Mouse (Mus musculus) heart, embryonic 16.5 days (tissue): Measurements from ENCODE around the gene Prkcz. TPM values are rescaled to one million over a fixed set of nuclear protein-coding genes. Genes with fewer than 3 reads are reported as not detected.

ENCODE experiments used
- ATAC-seq: fragments of 200-750 bp; cut with Nextera tagmentation; replicated peaks from 2 replicates; pipeline ENCODE4 v1.8.0; 2017; ENCODE audit warnings: moderate number of reproducible peaks; ENCODE audit not compliant: insufficient read depth, low FRiP score; ENCODE audit errors: extremely low read depth
- H3K27ac ChIP-seq: fragments of 300-500 bp; sonication (generic); 2 replicates; pipeline ENCODE4 v1.5.1; 2014; ENCODE audit warnings: mild to moderate bottlenecking, low read length, control low read depth, moderate library complexity
- H3K27me3 ChIP-seq: fragments of 300-500 bp; sonication (generic); 2 replicates; pipeline ENCODE4 v1.6.1; 2014; ENCODE audit warnings: low read length, mixed read lengths; ENCODE audit not compliant: control insufficient read depth, insufficient read depth
- H3K36me3 ChIP-seq: fragments of 300-500 bp; sonication (generic); 2 replicates; pipeline ENCODE4 v1.6.1; 2014; ENCODE audit not compliant: control insufficient read depth, insufficient read depth
- H3K4me1 ChIP-seq: fragments of 300-500 bp; sonication (generic); 2 replicates; pipeline ENCODE4 v1.6.1; 2014; ENCODE audit warnings: low read length, mixed read lengths; ENCODE audit not compliant: control insufficient read depth, insufficient read depth
- H3K4me2 ChIP-seq: fragments of 300-500 bp; sonication (generic); 2 replicates; pipeline ENCODE4 v1.6.1; 2014; ENCODE audit warnings: low read depth, mild to moderate bottlenecking, control low read depth, low read length
- H3K4me3 ChIP-seq: fragments of 300-500 bp; sonication (generic); 2 replicates; pipeline ENCODE4 v1.5.1; 2014; ENCODE audit warnings: mild to moderate bottlenecking, control low read depth, low read length
- H3K9ac ChIP-seq: fragments of 300-500 bp; sonication (generic); 2 replicates; pipeline ENCODE4 v1.6.1; 2014; ENCODE audit warnings: low read length, control low read depth
- H3K9me3 ChIP-seq: fragments of 300-500 bp; sonication (generic); replicated peaks from 2 replicates; pipeline ENCODE4 v1.6.1; 2016; ENCODE audit warnings: low read length; ENCODE audit not compliant: control insufficient read depth
- WGBS: fragments of 180-500 bp; shearing (Covaris S2); extraction: QIAGEN DNeasy Blood & Tissue Kit; methylation state at CpG from one replicate; pipeline ENCODE4 v1.1.7; 2014; 5-methylcytosine and 5-hydroxymethylcytosine counted together
- polyA plus RNA-seq: library from polyadenylated mRNA; unstranded; fragments of >200 nt; fragmentation: Nextera tagmentation; extraction: Ambion mirVana; gene quantifications from 2 replicates; pipeline ENCODE4 v1.2.1, GENCODE M21; 2015

The Prkcz gene
- polyA plus RNA-seq, 1 experiment from 2014 or later = 6.1 TPM

- no peaks in the 10 kb centered on the region for H3K4me1 ChIP-seq
- no peak overlapping the region for H3K4me3 ChIP-seq
- no peak overlapping the region for H3K4me2 ChIP-seq
- H3K27me3 ChIP-seq = no peaks in the 10 kb centered on the region
- H3K27ac ChIP-seq = no peak overlapping the region
- ATAC-seq = no peak
- H3K36me3 ChIP-seq = no peaks in the 10 kb centered on the region
- 73% methylated on average over 10 of the region's 10 CpGs for WGBS
- H3K9ac ChIP-seq = no peak overlapping the region
- no peaks in the 10 kb centered on the region for H3K9me3 ChIP-seq
Measured at GRCm38 (mm10) chr4:155295026-155295590, 66.1 kb downstream of the Prkcz start.

GRCm38 (mm10) chr4:155294381-155294780 is 66.8 kb downstream of the Prkcz start:
- Histone ChIP-seq H3K4me2 (no peak overlapping the region), H3K36me3 (no peaks in the 10 kb centered on the region), H3K4me1 (no peaks in the 10 kb centered on the region), H3K27me3 (no peaks in the 10 kb centered on the region), H3K4me3 (no peak overlapping the region), H3K9ac (no peak overlapping the region), H3K9me3 (no peaks in the 10 kb centered on the region), H3K27ac (no peak overlapping the region)
- no peak for ATAC-seq
- 88% methylated on average over 14 of the region's 14 CpGs for WGBS

GRCm38 (mm10) chr4:155292863-155293262 is 68.3 kb downstream of the Prkcz start:
- 80% methylated on average over 10 of the region's 10 CpGs for WGBS
- H3K36me3 ChIP-seq = no peaks in the 10 kb centered on the region
- H3K9me3 ChIP-seq = no peaks in the 10 kb centered on the region
- H3K9ac ChIP-seq = no peak overlapping the region
- H3K27me3 ChIP-seq = no peaks in the 10 kb centered on the region
- H3K4me3 ChIP-seq = no peak overlapping the region
- H3K4me2 ChIP-seq = no peak overlapping the region
- no peaks in the 10 kb centered on the region for H3K4me1 ChIP-seq
- no peak for ATAC-seq
- no peak overlapping the region for H3K27ac ChIP-seq

GRCm38 (mm10) chr4:155290045-155290444 is 71.1 kb downstream of the Prkcz start:
- no peak for ATAC-seq
- Histone ChIP-seq H3K4me1 (no peaks in the 10 kb centered on the region), H3K36me3 (no peaks in the 10 kb centered on the region), H3K27ac (no peak overlapping the region), H3K9ac (no peak overlapping the region), H3K27me3 (no peaks in the 10 kb centered on the region), H3K4me3 (no peak overlapping the region), H3K9me3 (no peaks in the 10 kb centered on the region), H3K4me2 (no peak overlapping the region)
- 82% methylated on average over 7 of the region's 7 CpGs for WGBS

GRCm38 (mm10) chr4:155288586-155288985 is 72.6 kb downstream of the Prkcz start:
- Histone ChIP-seq H3K4me2 (no peak overlapping the region), H3K9ac (no peak overlapping the region), H3K27ac (no peak overlapping the region), H3K4me3 (no peak overlapping the region), H3K4me1 (peaks cover under 1% of the 10 kb centered on the region; the same call in 1 of the 2 replicates), H3K36me3 (no peaks in the 10 kb centered on the region), H3K27me3 (no peaks in the 10 kb centered on the region), H3K9me3 (no peaks in the 10 kb centered on the region)
- ATAC-seq = no peak
- WGBS = 75% methylated on average over 1 of the region's 1 CpGs

- Histone ChIP-seq H3K27me3 (no peaks in the 10 kb centered on the region), H3K9me3 (no peaks in the 10 kb centered on the region), H3K27ac (no peak overlapping the region), H3K4me2 (no peak overlapping the region), H3K36me3 (no peaks in the 10 kb centered on the region), H3K9ac (no peak overlapping the region), H3K4me1 (peaks cover 5% of the 10 kb centered on the region), H3K4me3 (no peak overlapping the region)
- no peak for ATAC-seq
- 79% methylated on average over 11 of the region's 11 CpGs for WGBS
Measured at GRCm38 (mm10) chr4:155287713-155288112, 73.4 kb downstream of the Prkcz start.

GRCm38 (mm10) chr4:155286090-155286489 is 75.1 kb downstream of the Prkcz start:
- Histone ChIP-seq H3K36me3 (no peaks in the 10 kb centered on the region), H3K4me1 (peaks cover 11% of the 10 kb centered on the region), H3K4me2 (no peak overlapping the region), H3K4me3 (no peak overlapping the region), H3K27ac (no peak overlapping the region), H3K9me3 (no peaks in the 10 kb centered on the region), H3K27me3 (no peaks in the 10 kb centered on the region), H3K9ac (no peak overlapping the region)
- 91% methylated on average over 4 of the region's 4 CpGs for WGBS
- no peak for ATAC-seq

- H3K27ac ChIP-seq = no peak overlapping the region
- no peak overlapping the region for H3K9ac ChIP-seq
- 51% methylated on average over 15 of the region's 15 CpGs for WGBS
Measured at GRCm38 (mm10) chr4:155284521-155285379, 76.4 kb downstream of the Prkcz start.

GRCm38 (mm10) chr4:155283585-155283984 is 77.6 kb downstream of the Prkcz start:
- peaks cover 19% of the 10 kb centered on the region for H3K4me1 ChIP-seq
- no peaks in the 10 kb centered on the region for H3K9me3 ChIP-seq
- H3K4me3 ChIP-seq = no peak overlapping the region
- H3K4me2 ChIP-seq = peak overlapping the region; percentile 36; the same call in 1 of the 2 replicates
- H3K27ac ChIP-seq = peak overlapping the region; percentile 20; the same call in 1 of the 2 replicates
- no peaks in the 10 kb centered on the region for H3K27me3 ChIP-seq
- H3K36me3 ChIP-seq = no peaks in the 10 kb centered on the region
- no peak overlapping the region for H3K9ac ChIP-seq
- ATAC-seq = no peak
- 58% methylated on average over 9 of the region's 9 CpGs for WGBS

More at GRCm38 (mm10) chr4:155284521-155285379, 76.4 kb downstream of the Prkcz start:
- Histone ChIP-seq H3K4me3 (no peak overlapping the region), H3K27me3 (no peaks in the 10 kb centered on the region), H3K36me3 (no peaks in the 10 kb centered on the region), H3K4me2 (no peak overlapping the region), H3K9me3 (no peaks in the 10 kb centered on the region), H3K4me1 (peaks cover 19% of the 10 kb centered on the region)
- no peak for ATAC-seq
